Mouse (Mus musculus) liver, embryonic 14.5 days (tissue): Measurements from ENCODE around the gene Wwc2.

Source experiments
- CTCF ChIP-seq: IDR thresholded peaks from 2 replicates; pipeline ENCODE4 v1.5.1; 2016; ENCODE audit warnings: antibody characterized with exemption, low read depth, control low read depth
- EP300 ChIP-seq: IDR thresholded peaks from 2 replicates; pipeline ENCODE4 v1.6.1; 2016; ENCODE audit warnings: antibody characterized with exemption, low read depth

DNA sequence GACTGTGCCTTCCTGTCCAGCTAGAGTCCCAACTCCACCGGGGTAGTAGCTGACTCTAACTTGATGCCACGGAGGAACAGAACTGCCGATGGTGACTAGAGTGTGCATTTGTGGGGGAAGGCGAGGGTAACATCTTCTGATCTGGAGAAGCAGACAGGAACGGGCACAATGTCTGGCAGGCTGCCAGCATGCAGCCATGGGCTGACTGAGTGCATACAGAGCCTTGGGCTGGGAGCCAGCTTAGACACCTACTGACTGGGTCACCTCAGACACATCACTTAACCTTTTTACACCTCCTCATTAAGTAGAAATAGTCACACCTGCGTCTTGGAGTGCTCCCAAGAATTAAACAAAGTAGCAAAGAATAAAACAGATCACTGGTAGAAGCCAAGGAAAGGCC, 28.7 kb downstream of the Wwc2 start:
- TF ChIP-seq CTCF, result no peak
- TF ChIP-seq EP300, result no peak
